Mouse (Mus musculus) heart, adult 18-20 months (tissue): ENCODE data around the gene Chaf1a. TPM values are rescaled to one million over a fixed set of nuclear protein-coding genes. Genes with fewer than 3 reads are reported as not detected.

Experiments used
- DNase-seq, 2 experiments: peaks; one replicate each; pipeline ENCODE4 v3.0.0; 2021 to 2022; ENCODE audit warnings: mixed read lengths in 1 of 2
- total RNA-seq, 2 experiments: library from RNA; stranded (reverse); gene quantifications; 2 replicates each; pipeline ENCODE4 v1.2.3; 2021

The Chaf1a gene
- total RNA-seq, 2 experiments from 2014 or later: 1.1 to 1.3 TPM

DNA sequence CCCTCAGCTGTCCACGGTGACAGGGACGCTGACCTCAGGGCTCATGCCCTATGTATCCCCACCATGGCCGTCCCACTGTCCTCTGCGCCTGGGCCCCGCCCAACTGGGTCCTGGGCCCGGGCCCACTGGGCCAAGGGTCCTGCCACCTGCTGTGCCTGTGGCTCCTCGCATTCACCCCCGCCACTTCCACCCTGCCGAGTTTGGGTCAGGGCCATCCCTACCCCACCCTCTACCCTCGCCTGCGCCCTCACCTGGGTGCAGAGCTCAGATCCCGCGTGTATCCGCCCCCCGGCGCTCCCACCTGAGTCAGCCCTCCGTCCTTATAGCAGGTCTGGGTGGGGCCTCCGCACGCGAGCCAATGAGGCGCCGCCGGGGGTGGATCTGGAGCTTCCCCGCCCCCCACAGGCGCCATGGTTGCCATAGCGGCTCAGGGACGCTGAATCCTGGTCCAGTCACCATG, 77.0 kb downstream of the Chaf1a start, which contains the start of gene Plin5:
TSS of gene Plin5 (minus strand) at position 346 of the 460 bp plus-strand sequence.
- DNase-seq: peak; percentile 84 to 87

DNA sequence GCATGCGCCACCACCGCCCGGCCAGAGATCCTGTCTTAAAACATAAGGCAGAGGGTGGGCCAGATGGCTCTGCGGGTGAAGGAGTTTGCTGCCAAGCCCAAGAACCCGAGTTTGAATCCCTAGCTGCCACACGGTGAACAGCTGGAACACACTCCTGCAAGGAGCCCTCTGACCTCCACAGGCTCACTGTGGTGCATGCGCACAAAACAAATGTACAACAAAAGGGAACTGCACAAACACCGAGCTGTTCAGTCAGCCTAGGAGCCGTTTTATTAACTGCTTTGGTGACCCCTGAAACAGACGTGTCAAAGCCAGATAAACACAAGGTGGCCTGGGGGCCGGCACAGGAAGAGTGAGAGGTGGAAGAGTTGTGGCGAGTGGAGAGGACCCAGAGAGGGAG, 79.2 kb downstream of the Chaf1a start:
- DNase-seq: peak in 1 of 2 experiments; percentile 53

DNA sequence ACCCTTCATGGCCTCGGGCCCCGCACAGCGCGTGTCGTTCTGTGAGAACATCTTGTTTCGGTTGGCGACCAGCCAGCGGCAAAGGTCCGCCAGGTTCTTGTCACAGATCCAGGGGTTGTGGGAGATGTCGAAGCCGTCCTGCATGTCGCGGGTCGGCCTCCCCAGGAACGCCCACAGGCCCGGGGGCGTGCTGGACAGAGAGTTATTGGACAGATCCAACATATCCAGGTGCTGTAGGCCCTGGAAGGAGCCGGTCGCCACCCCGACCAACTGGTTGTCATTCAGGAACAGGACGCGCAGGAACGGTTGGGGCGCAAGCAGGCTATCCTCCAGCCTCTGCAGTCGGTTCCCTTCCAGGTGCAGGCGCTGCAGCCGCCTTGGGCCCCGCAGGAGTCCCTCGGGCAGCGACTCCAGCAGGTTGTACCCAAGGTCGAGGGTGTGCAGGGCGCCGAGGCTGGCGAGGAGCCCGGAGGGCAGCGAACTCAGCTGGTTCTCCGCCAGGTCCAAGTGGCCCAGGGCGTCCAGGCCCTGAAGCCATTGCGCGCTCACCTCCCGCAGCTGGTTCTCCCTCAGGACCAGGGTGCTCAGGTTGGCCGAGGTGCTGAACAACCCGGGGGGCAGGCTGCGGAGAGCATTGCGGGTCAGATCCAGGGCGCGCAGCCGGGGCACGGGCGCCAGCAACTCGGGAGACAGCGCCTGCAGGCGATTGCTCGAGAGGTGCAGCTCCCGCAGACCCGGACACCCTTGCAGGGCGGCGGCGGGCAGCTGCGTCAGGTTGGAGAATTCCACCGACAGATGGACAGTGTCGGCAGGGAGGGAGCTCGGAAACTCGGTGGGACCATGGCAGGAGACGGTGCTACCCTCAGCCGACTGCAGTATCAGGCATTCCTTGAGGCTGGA, 80.0 kb downstream of the Chaf1a start:
- DNase-seq: peak; percentile 83

DNA sequence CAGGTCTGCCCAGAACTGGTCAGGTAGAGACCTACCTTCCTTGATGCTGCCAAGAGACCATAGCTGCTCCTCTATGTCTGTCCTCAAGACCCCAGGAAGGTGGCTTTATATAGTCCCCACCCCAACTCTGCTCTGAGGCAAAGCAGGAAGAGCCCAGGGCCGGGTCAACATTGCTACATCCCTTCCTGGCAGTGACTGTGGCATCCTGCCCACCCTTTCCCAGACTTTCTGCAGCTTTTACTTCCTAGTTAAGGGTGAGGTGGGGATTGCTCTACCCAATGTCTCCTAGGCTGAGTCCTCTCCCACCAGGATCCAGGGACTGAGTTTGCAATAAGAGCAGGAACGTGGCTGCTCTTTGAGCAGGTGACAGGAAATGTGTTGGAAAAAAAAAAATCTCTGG, 81.6 kb downstream of the Chaf1a start, which contains the start of gene Lrg1:
TSS of gene Lrg1 (minus strand) at position 176 of the 400 bp plus-strand sequence.
- no peak for DNase-seq

Other genes with a start within 250 kb of the Chaf1a start
- 1 to 10 TPM; 3.1 to 4.9 TPM for gene Zfp119a, start 161.5 kb upstream of the Chaf1a start, total RNA-seq
- gene Zfp959, start 148.3 kb upstream of the Chaf1a start, total RNA-seq: 1 to 10 TPM; 4.5 to 4.9 TPM
- gene Zfp119b, start 90.9 kb upstream of the Chaf1a start, total RNA-seq: 1 to 10 TPM; 2.4 TPM
- 1 to 10 TPM in 1 of 2 experiments, under 1 TPM in 1; 0.69 to 1.1 TPM for gene Ebi3, start 87.8 kb upstream of the Chaf1a start, total RNA-seq
- gene Yju2, start 81.3 kb upstream of the Chaf1a start, total RNA-seq: 1 to 10 TPM; 7.5 to 8.6 TPM
- 1 to 10 TPM; 1.1 to 1.9 TPM for gene Shd, start 70.0 kb upstream of the Chaf1a start, total RNA-seq
- not detected for gene Fsd1, start 53.9 kb upstream of the Chaf1a start, total RNA-seq
- 10 to 100 TPM; 12.3 to 12.9 TPM for gene Stap2, start 34.9 kb upstream of the Chaf1a start, total RNA-seq
- gene Mpnd, start 34.7 kb upstream of the Chaf1a start, total RNA-seq: 10 to 100 TPM; 59.7 to 60.5 TPM
- 10 to 100 TPM; 11.7 to 13.7 TPM for gene Sh3gl1, start 3.8 kb upstream of the Chaf1a start, total RNA-seq
- 10 to 100 TPM; 51.4 to 57.0 TPM for gene Ubxn6, start 34.6 kb downstream of the Chaf1a start, total RNA-seq
- gene Hdgfl2, start 39.2 kb downstream of the Chaf1a start, total RNA-seq: 10 to 100 TPM; 30.6 to 37.2 TPM
- 100 to 1,000 TPM; 118 to 175 TPM for gene Plin4, start 69.4 kb downstream of the Chaf1a start, total RNA-seq
- gene Plin5, start 77.2 kb downstream of the Chaf1a start, total RNA-seq: 100 to 1,000 TPM; 166 TPM
- 10 to 100 TPM; 56.2 to 65.4 TPM for gene Lrg1, start 81.6 kb downstream of the Chaf1a start, total RNA-seq
- gene Sema6b, start 99.9 kb downstream of the Chaf1a start, total RNA-seq: 10 to 100 TPM; 12.5 to 13.5 TPM
- 1 to 10 TPM; 1.3 to 1.5 TPM for gene Tnfaip8l1, start 122.0 kb downstream of the Chaf1a start, total RNA-seq
- 10 to 100 TPM; 25.4 to 26.1 TPM for gene Mydgf, start 143.5 kb downstream of the Chaf1a start, total RNA-seq
- gene Dpp9, start 178.5 kb downstream of the Chaf1a start, total RNA-seq: 10 to 100 TPM; 43.7 to 44.3 TPM
- 100 to 1,000 TPM; 115 to 117 TPM for gene Fem1a, start 216.4 kb downstream of the Chaf1a start, total RNA-seq
- gene Ticam1, start 236.3 kb downstream of the Chaf1a start, total RNA-seq: 1 to 10 TPM; 9.1 to 9.2 TPM